Mouse (Mus musculus): Measurements from ENCODE around the gene Trpm8. TPM values are rescaled to one million over a fixed set of nuclear protein-coding genes. Genes with fewer than 3 reads are reported as not detected.

Gene Trpm8
- polyA plus RNA-seq, 1 experiment = not detected

- no peak for DNase-seq (ENCODE audit: low read depth, low spot score)
- WGBS = 76% methylated on average over 6 of the region's 6 CpGs
These were observed 31.6 kb upstream of the Trpm8 start for GRCm38 (mm10) chr1:88245881-88246280.

DNA sequence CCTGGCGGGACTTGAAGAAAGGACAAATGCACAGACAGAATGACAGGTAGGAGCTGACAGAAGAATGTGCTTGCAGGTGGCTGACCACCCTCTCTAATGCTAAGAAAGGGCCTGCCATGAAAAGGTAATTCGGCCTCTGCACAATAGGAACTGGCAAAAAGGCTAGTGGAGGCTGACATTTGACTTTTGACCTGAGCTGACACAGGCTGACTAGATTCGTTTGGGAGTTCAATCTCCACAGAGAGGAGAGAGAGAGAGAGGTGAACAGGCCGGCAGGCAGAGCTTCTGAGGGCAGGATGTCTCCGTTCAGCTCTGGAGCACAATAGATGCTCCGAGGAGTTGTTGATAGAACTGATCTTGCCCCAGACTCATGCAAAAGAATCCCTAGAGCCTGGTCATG lies 31.1 kb upstream of the Trpm8 start:
- 44% methylated on average over 6 of the region's 6 CpGs for WGBS
- no peak for DNase-seq (ENCODE audit: low read depth, low spot score)

- no peak for DNase-seq (ENCODE audit: low read depth, low spot score)
- 39% methylated on average over 2 of the region's 2 CpGs for WGBS
These were observed 29.8 kb upstream of the Trpm8 start for GRCm38 (mm10) chr1:88247660-88248059.

DNA sequence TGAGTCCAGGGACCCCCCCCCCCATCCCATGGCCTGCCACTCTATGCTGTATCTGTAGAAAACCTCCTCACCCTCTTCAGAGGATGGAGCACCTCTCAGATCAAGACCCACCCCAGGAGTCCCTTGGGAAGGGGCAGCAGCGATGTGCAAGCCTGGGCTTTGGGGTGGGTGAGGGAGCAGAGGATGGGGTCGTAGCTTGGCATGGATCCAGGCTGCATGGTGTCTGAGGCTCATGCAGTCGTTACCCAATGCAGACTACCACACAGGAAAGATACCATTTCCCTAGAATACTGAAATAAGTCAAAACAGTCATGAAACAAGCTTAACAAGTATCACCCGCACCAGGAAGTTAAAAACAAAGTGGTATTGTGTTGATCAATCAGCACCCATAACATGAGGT lies 28.8 kb upstream of the Trpm8 start:
- DNase-seq (ENCODE audit: low read depth, low spot score) = no peak
- 54% methylated on average over 4 of the region's 4 CpGs for WGBS

DNA sequence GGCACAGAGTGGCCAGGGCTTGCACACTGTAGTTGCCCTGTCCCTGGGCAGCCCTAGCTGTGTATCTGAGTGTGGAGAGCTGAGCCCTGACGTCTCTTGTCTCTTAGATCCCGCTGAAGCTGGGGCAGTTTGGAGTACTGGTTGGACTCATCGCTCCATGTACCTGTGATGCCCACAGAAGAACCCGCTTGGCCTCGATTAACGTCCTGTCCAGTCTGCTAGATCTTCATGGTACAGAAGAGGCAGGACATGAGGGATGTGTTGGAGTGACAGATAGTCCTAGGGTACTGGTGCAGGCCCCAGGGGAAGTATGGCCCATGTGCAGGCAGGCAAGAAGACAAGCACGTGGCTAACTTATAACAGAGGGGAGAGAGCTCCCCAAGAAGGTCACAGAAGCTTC lies 27.9 kb upstream of the Trpm8 start:
- DNase-seq (ENCODE audit: low read depth, low spot score) = no peak
- 80% methylated on average over 7 of the region's 7 CpGs for whole genome bisulfite sequencing

- DNase-seq (ENCODE audit: low read depth, low spot score) = no peak
- WGBS = 83% methylated on average over 5 of the region's 5 CpGs
These were observed 27.4 kb upstream of the Trpm8 start for GRCm38 (mm10) chr1:88250023-88250422.

DNA sequence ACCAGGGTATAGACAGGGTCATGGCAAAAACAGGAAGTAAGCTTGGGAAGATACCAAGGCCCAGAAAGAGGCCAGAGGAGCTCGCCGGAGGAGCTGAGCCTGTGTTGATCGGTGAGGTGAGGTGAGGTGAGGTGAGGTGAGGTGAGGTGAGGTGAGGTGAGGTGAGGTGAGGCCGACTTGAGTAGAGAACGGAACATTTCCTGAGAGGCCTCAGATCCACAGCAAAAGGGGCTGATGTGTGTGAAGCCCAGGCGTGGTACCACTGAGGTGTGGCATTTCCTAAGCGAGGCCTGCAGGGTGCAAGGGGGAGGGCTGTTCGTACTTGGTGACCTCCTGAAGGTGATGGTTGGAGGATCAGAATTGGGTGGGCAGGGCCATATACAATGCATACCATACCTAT lies 24.4 kb upstream of the Trpm8 start:
- 64% methylated on average over 8 of the region's 8 CpGs for WGBS
- no peak for DNase-seq (ENCODE audit: low read depth, low spot score)

GRCm38 (mm10) chr1:88253540-88253939 lies 23.9 kb upstream of the Trpm8 start:
- WGBS = 66% methylated on average over 6 of the region's 6 CpGs
- DNase-seq (ENCODE audit: low read depth, low spot score) = peak; percentile 47

GRCm38 (mm10) chr1:88254793-88255465 lies 22.5 kb upstream of the Trpm8 start:
- 85% methylated on average over 12 of the region's 12 CpGs for whole genome bisulfite sequencing
- DNase-seq (ENCODE audit: low read depth, low spot score) = no peak

- DNase-seq (ENCODE audit: low read depth, low spot score) = no peak
- 58% methylated on average over 2 of the region's 2 CpGs for WGBS
These were observed 22.0 kb upstream of the Trpm8 start for GRCm38 (mm10) chr1:88255466-88255857.

- WGBS = 79% methylated on average over 13 of the region's 13 CpGs
- no peak for DNase-seq (ENCODE audit: low read depth, low spot score)
These were observed 21.3 kb upstream of the Trpm8 start for GRCm38 (mm10) chr1:88255989-88256754.

- whole genome bisulfite sequencing = 76% methylated on average over 10 of the region's 10 CpGs
These were observed 20.4 kb upstream of the Trpm8 start for GRCm38 (mm10) chr1:88256886-88257663.

GRCm38 (mm10) chr1:88257681-88258080 lies 19.8 kb upstream of the Trpm8 start:
- no peak for DNase-seq (ENCODE audit: low read depth, low spot score)
- WGBS = 83% methylated on average over 6 of the region's 6 CpGs

More at GRCm38 (mm10) chr1:88256886-88257663, 20.4 kb upstream of the Trpm8 start:
- no peak for DNase-seq (ENCODE audit: low read depth, low spot score)

- WGBS = 74% methylated on average over 6 of the region's 6 CpGs
- no peak for DNase-seq (ENCODE audit: low read depth, low spot score)
These were observed 19.1 kb upstream of the Trpm8 start for GRCm38 (mm10) chr1:88258361-88258760.

DNA sequence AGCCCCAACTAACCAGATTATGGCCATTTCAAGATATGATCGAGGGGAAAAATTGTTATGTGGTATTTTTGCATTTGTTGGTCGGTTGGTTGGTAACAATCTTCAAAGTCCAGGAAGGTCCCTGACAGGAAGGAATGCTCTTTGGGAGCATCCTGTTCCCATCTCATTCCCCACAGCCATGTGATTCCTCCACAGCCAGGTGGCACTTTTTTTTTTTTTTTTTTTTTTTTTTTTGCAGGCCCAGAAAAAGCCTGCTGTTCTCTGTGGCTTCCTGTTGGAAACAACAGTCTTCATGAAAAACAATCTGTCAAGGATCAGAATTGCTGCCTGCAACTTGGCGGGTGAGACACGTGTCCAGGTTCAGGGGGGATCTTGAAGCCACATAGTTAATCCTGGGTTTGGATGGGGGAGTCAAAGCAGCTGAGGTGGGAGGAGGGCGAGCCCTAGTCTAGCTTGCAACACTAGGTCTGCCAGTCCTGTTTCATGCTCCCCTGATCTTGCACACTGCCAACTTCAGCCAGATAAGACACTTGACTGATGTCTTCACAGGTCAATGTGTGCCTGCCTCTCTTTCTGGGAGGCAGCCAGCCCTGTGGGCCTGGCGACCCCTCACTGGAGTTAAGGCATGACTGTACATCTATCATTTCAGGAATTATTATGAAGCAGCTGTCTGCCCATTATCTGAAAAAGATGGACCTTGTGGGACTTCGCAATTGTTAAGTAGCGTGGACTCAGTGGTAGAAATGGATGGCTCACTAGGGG lies 18.4 kb upstream of the Trpm8 start:
- no peak for DNase-seq (ENCODE audit: low read depth, low spot score)

DNA sequence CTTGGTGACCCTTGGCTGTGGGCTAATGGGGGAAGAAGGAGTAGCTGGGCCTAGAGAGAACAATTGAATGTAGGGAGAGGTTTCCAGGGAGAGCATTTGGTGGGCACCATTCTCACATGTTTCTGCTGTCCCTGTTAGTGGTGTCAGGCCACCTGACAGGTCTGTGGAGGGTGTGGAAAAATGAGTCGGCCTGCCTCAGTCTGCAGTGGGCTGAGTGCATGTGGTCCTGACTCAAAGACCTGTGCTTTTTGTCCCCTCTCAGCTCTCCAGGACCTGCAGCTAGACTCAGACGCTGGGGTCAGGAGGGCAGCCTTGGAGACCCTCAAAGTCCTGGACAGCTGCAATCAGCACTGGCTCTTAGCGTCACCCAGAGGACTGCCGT lies 17.8 kb upstream of the Trpm8 start:
- DNase-seq (ENCODE audit: low read depth, low spot score) = no peak
- 80% methylated on average over 4 of the region's 4 CpGs for WGBS

More for the DNA sequence above, 18.4 kb upstream of the Trpm8 start:
- WGBS = 79% methylated on average over 8 of the region's 8 CpGs

GRCm38 (mm10) chr1:88260114-88260513 lies 17.3 kb upstream of the Trpm8 start:
- no peak for DNase-seq (ENCODE audit: low read depth, low spot score)
- 65% methylated on average over 6 of the region's 6 CpGs for WGBS

DNA sequence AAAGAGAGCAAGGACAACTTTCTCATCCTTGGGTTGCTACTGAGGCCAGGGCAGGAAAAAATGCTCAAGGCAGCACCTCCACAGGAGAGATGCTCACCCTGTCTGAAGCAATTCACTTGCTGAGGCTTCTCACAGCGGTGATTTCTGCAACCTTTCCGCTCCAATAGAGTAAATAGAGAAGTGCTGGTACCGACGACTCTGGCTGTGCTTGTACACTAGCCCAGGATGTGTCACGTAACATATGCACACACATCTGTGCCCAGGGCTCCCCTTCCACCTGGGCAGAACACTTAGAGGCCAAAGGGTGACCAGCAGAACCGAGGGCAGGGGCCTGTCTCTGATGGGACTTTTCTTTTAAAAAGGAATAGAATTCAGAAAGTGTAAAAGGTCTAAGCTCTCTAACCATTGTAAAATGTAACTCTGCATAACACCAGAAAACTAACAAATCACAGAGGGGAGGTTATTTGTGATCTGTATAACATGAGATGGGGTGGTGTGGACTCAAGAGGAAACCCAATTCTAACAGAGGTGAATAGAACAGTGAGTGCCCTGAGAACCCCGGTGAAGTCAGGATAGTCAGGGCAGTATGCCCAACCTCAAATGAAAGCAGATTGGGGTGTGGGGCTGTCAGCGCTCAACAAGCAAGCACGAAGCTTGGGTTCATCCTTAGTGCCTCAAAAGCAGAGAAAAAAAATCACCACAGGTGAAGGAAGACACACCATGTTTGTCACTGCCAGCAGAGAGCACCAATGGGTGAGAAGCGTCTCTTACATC lies 16.7 kb upstream of the Trpm8 start:
- DNase-seq (ENCODE audit: low read depth, low spot score) = no peak
- WGBS = 79% methylated on average over 10 of the region's 10 CpGs

- WGBS = 87% methylated on average over 7 of the region's 7 CpGs
- DNase-seq (ENCODE audit: low read depth, low spot score) = no peak
These were observed 15.8 kb upstream of the Trpm8 start for GRCm38 (mm10) chr1:88261706-88262105.
